ENCODE assay signal across 26 mouse cellular contexts in genomic region chrX:75895716-75896115, GRCm38 (mm10). TPM values are rescaled to one million over a fixed set of nuclear protein-coding genes. Genes with fewer than 3 reads are reported as not detected.
DNase-seq lines count a peak whose midpoint lies in the region; TF ChIP-seq lines count a peak whose summit lies in the region.
"Had no signal": no experiment of that assay in that cellular context is flagged by ENCODE, and none has a peak within 500 bp of the region (broad histone marks: within the 10 kb centered on the region; RNA-seq: fewer than 3 reads in every experiment).

No protein-coding gene starts in this region.

- no peak for TF ChIP-seq POLR2A in kidney, adult 2 months (IDR thresholded peaks at IDR 0.05; ENCODE audit: low read depth, low read length)

- no peak for TF ChIP-seq CTCF in kidney, adult 2 months (conservative IDR thresholded peaks at IDR 0.05; ENCODE audit: insufficient read depth, insufficient read length, low read depth, low read length)

- H3K27me3 ChIP-seq in kidney, adult 2 months (replicated peaks; ENCODE audit: control insufficient read depth, insufficient read depth, low read length): no peaks in the 10 kb centered on the region
- H3K27me3 ChIP-seq: embryonic facial prominence, embryonic 12.5 days; forebrain, embryonic 15.5 days; heart, embryonic 13.5 days; limb, embryonic 12.5 days; midbrain, embryonic 15.5 days; neural tube, embryonic 15.5 days; stomach, embryonic 15.5 days had no signal

- 20% methylated on average over 6 of the region's 6 CpGs for WGBS in kidney, adult 2 months

- no peak overlapping the region for H3K4me3 ChIP-seq in kidney, adult 2 months (ENCODE audit: insufficient read depth, low read depth, low read length)
- H3K4me3 ChIP-seq: embryonic facial prominence, embryonic 12.5 days; forebrain, embryonic 15.5 days; heart, embryonic 13.5 days; limb, embryonic 12.5 days; midbrain, embryonic 10.5 days; midbrain, embryonic 15.5 days; neural tube, embryonic 15.5 days; stomach, embryonic 15.5 days had no signal

- DNase-seq in kidney, adult 2 months: peak; percentile 35
- no peak for DNase-seq in kidney, postnatal 25 days
- peak; percentile 6 for DNase-seq in urinary bladder, postnatal 14 days (ENCODE audit: low spot score)
- no peak for DNase-seq in urinary bladder, postnatal 10 days (ENCODE audit: low spot score)
- peak; percentile 4 for DNase-seq in kidney, postnatal 10 days
- DNase-seq in ovary, adult 18-20 months (ENCODE audit: low spot score): no peak
- DNase-seq in left cerebral cortex, postnatal 10 days (ENCODE audit: extremely low spot score in 1 of 2, low spot score in 2 of 2): no peak
- DNase-seq: adrenal gland, postnatal 14 days; cerebellum, adult 11 months; cerebellum, adult 9-10 months; cerebellum, postnatal 36 days; gastrocnemius, postnatal 10 days; heart, postnatal 10 days; layer of hippocampus, adult 9-11 months; right cerebral cortex, postnatal 25 days; thymus, adult 18-20 months; thymus, postnatal 25 days had no signal

- no peak overlapping the region for H3K27ac ChIP-seq in kidney, adult 2 months (ENCODE audit: insufficient read depth, low read depth, low read length)
- H3K27ac ChIP-seq: embryonic facial prominence, embryonic 12.5 days; forebrain, embryonic 15.5 days; heart, embryonic 13.5 days; hindbrain, embryonic 14.5 days; limb, embryonic 12.5 days; midbrain, embryonic 10.5 days; midbrain, embryonic 15.5 days; neural tube, embryonic 15.5 days; stomach, embryonic 15.5 days had no signal

- intact Hi-C loops in left cerebral cortex, postnatal 10 days (cut with DNase I): no loop called here

- H3K4me1 ChIP-seq in kidney, adult 2 months (ENCODE audit: control insufficient read depth, insufficient read depth, low read length): no peaks in the 10 kb centered on the region
- H3K4me1 ChIP-seq: embryonic facial prominence, embryonic 12.5 days; forebrain, embryonic 15.5 days; heart, embryonic 13.5 days; limb, embryonic 12.5 days; midbrain, embryonic 10.5 days; midbrain, embryonic 15.5 days; neural tube, embryonic 15.5 days; stomach, embryonic 15.5 days had no signal

- no peaks in the 10 kb centered on the region for H3K36me3 ChIP-seq in kidney, adult 2 months (ENCODE audit: control insufficient read depth, insufficient read depth, low read length)
- H3K36me3 ChIP-seq: embryonic facial prominence, embryonic 12.5 days; forebrain, embryonic 15.5 days; heart, embryonic 13.5 days; limb, embryonic 12.5 days; midbrain, embryonic 10.5 days; midbrain, embryonic 15.5 days; neural tube, embryonic 15.5 days; stomach, embryonic 15.5 days had no signal

RNA-seq across cellular contexts. Expression of gene Pls3, which starts 20.7 kb away (rescaled TPM):
- polyA plus RNA-seq in kidney, adult 2 months (2012; rRNA removed): 12.6 and 15.7 TPM in 2 replicates
- total RNA-seq in left cerebral cortex, postnatal 10 days (2021): 10 to 100 TPM; 83.6 to 91.0 TPM

Comparison
In these comparisons a context has a peak if more than half of its experiments do, and no peak if none do; other contexts are left out.
1. DNase-seq: peak in kidney, adult 2 months (single experiment), urinary bladder, postnatal 14 days (single experiment) and kidney, postnatal 10 days (single experiment); none in kidney, postnatal 25 days (0 of 2), urinary bladder, postnatal 10 days (single experiment), ovary, adult 18-20 months (single experiment) and left cerebral cortex, postnatal 10 days (0 of 2).